Mouse (Mus musculus) heart, postnatal 0 days (tissue): ENCODE data around the gene Syt2. TPM values are rescaled to one million over a fixed set of nuclear protein-coding genes. Genes with fewer than 3 reads are reported as not detected.

Experiments
- ATAC-seq: fragments of 200-750 bp; cut with Nextera tagmentation; 2 replicates; pipeline ENCODE4 v1.8.0; 2017; ENCODE audit warnings: low read depth, moderate number of reproducible peaks, moderate library complexity; ENCODE audit not compliant: insufficient read depth
- DNase-seq: peaks from one replicate; pipeline ENCODE4 v3.0.0-alpha.2; 2016; ENCODE audit warnings: low spot score
- H3K27ac ChIP-seq: fragments of 300-500 bp; sonication (generic); 2 replicates; pipeline ENCODE4 v1.5.1; 2014; ENCODE audit warnings: low read depth, mild to moderate bottlenecking
- H3K27me3 ChIP-seq: fragments of 300-500 bp; sonication (generic); 2 replicates; pipeline ENCODE4 v1.6.1; 2014; ENCODE audit warnings: low read length, mixed read lengths; ENCODE audit not compliant: control insufficient read depth, insufficient read depth
- H3K36me3 ChIP-seq: fragments of 300-500 bp; sonication (generic); replicated peaks from 2 replicates; pipeline ENCODE4 v1.6.1; 2014; ENCODE audit warnings: low read length, mixed read lengths; ENCODE audit not compliant: control insufficient read depth, insufficient read depth
- H3K4me1 ChIP-seq: fragments of 300-500 bp; sonication (generic); 2 replicates; pipeline ENCODE4 v1.6.1; 2014; ENCODE audit warnings: antibody characterized with exemption; ENCODE audit not compliant: control insufficient read depth, insufficient read depth
- H3K4me2 ChIP-seq: fragments of 300-500 bp; sonication (generic); 2 replicates; pipeline ENCODE4 v1.6.1; 2014; ENCODE audit warnings: low read depth, mild to moderate bottlenecking, low read length, moderate library complexity
- H3K4me3 ChIP-seq: fragments of 300-500 bp; sonication (generic); 2 replicates; pipeline ENCODE4 v1.5.1; 2014; ENCODE audit warnings: low read depth, low read length
- H3K9ac ChIP-seq: fragments of 300-500 bp; sonication (generic); replicated peaks from 2 replicates; pipeline ENCODE4 v1.6.1; 2014; ENCODE audit warnings: low read depth, low read length, mixed read lengths
- H3K9me3 ChIP-seq: fragments of 300-500 bp; sonication (generic); replicated peaks from 2 replicates; pipeline ENCODE4 v1.6.1; 2016; ENCODE audit warnings: low read length; ENCODE audit not compliant: control insufficient read depth
- CTCF ChIP-seq: IDR thresholded peaks from 2 replicates; pipeline ENCODE4 v1.5.1; 2016; ENCODE audit warnings: antibody characterized with exemption, control low read depth, low read depth
- EP300 ChIP-seq: IDR thresholded peaks from 2 replicates; pipeline ENCODE4 v1.6.1; 2016; ENCODE audit warnings: antibody characterized with exemption, low read depth
- WGBS: fragments of 180-500 bp; shearing (Covaris S2); extraction: QIAGEN DNeasy Blood & Tissue Kit; methylation state at CpG from one replicate; pipeline ENCODE4 v1.1.7; 2014; 5-methylcytosine and 5-hydroxymethylcytosine counted together
- polyA plus RNA-seq: library from polyadenylated mRNA; unstranded; fragments of >200 nt; fragmentation: Nextera tagmentation; extraction: Ambion mirVana; gene quantifications from 2 replicates; pipeline ENCODE4 v1.2.1, GENCODE M21; 2015
- total RNA-seq: library from RNA; depleted of rRNA; stranded (reverse); fragments of >200 nt; gene quantifications from 2 replicates; pipeline ENCODE4 v1.2.3, GENCODE M21; 2014; ENCODE audit warnings: low replicate concordance

Syt2 gene
- total and polyA plus RNA-seq, 2 experiments from 2014 or later: 0.03 to 0.53 TPM

DNA sequence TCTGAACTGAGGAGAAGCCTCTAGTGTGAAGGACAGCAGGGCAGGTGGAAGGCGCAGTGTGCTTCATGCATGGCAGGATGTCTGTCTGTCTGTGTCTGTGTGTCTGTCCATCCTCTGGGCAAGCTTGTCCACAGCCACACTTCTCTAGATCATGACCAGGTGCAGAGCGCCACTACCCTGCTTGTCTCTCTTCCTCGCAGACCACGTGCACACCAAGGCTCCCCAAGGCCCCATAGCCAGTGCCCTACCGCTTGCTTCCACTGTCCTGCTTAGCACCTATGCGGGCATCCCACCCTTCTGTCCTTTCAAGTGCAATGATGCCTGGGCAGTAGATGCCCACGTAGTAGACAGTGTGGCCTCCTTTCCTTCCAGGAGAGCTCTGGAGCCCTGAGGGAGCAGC, 80.0 kb downstream of the Syt2 start:
- no peak for ATAC-seq
- no peaks in the 10 kb centered on the region for H3K9me3 ChIP-seq
- whole genome bisulfite sequencing: 93% methylated on average over 7 of the region's 7 CpGs
- 0 out of 2 replicates have a peak, but pooled peaks cover 2% of the 10 kb centered on the region for H3K27me3 ChIP-seq
- H3K9ac ChIP-seq: no peak overlapping the region
- no peak overlapping the region for H3K4me3 ChIP-seq
- no peak overlapping the region for H3K4me2 ChIP-seq
- H3K4me1 ChIP-seq: no peaks in the 10 kb centered on the region
- H3K36me3 ChIP-seq: no peaks in the 10 kb centered on the region
- TF ChIP-seq CTCF: no peak
- TF ChIP-seq EP300: no peak
- H3K27ac ChIP-seq: no peak overlapping the region
- DNase-seq: no peak

DNA sequence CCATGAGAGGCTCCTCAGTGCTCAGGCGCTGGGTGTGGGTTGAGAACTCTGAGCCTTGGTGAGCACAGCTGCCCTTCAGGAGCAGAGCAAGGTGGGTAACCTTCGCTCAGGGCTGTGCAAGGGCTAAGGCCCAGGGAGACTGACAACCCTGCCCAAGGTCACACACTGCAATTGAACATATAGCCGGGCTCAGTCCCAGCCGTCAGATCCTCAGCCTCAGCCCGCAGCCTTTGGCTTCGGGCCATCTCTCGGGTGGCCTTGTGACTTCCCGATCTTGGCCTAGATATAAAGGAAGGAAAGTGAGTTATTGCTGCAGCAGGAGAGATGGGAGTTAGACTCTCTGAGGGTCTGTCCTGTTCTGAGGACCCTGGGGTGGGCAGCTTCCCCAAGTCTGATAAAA, 80.8 kb downstream of the Syt2 start:
- Histone ChIP-seq H3K36me3 (no peaks in the 10 kb centered on the region), H3K4me1 (no peaks in the 10 kb centered on the region), H3K27me3 (0 out of 2 replicates have a peak, but pooled peaks cover 2% of the 10 kb centered on the region), H3K27ac (no peak overlapping the region), H3K4me3 (no peak overlapping the region), H3K4me2 (no peak overlapping the region), H3K9me3 (no peaks in the 10 kb centered on the region), H3K9ac (no peak overlapping the region)
- DNase-seq: no peak
- no peak for TF ChIP-seq CTCF
- no peak for TF ChIP-seq EP300
- 48% methylated on average over 8 of the region's 8 CpGs for WGBS
- no peak for ATAC-seq

DNA sequence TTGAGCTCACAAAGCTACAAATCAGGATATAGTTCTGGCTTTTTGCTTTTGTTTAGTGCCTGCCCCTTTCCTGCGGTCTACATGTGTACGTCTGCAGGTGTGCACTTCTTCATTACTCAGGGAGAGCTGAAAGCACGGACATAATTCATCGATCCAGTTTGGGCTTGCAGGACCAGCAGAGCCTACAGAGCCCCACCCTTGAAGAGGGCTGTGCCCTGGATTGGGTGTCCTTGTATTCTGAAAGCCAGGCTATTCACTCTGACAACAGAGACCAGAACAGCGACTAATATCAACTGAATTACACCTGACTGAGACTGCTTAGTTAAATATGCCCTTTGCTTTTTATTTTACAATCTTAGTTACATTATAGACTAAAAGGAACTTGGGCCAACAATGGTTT, 87.2 kb downstream of the Syt2 start:
- no peak for DNase-seq
- no peaks in the 10 kb centered on the region for H3K36me3 ChIP-seq
- H3K27ac ChIP-seq: no peak overlapping the region
- ATAC-seq: no peak
- TF ChIP-seq EP300: no peak
- no peak for TF ChIP-seq CTCF
- H3K9ac ChIP-seq: no peak overlapping the region
- H3K4me3 ChIP-seq: no peak overlapping the region
- no peaks in the 10 kb centered on the region for H3K4me1 ChIP-seq
- no peak overlapping the region for H3K4me2 ChIP-seq
- no peaks in the 10 kb centered on the region; the same call in 1 of the 2 replicates for H3K9me3 ChIP-seq
- H3K27me3 ChIP-seq: no peaks in the 10 kb centered on the region
- WGBS: 87% methylated on average over 5 of the region's 5 CpGs

DNA sequence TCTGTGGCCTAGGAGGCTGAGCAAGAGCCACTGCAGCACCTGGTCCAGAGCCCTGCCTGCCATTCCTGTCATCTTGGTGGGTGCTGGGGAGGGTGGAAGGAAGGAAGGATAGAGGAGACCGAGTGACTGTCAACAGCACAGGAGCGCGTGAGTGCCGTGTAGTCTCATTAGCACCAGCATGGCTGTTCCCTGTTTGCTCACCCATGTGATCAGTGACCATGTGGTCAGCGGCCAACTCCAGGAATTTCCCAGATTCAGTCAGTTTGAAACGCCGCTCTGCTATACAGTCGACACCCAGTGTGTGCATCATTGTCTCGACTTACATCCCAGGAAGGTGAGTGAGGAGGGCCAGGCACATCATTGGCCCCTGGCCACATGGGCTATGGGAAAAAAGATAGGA, 91.0 kb downstream of the Syt2 start:
- Histone ChIP-seq H3K9me3 (no peaks in the 10 kb centered on the region; the same call in 1 of the 2 replicates), H3K4me3 (no peak overlapping the region), H3K27me3 (no peaks in the 10 kb centered on the region), H3K4me2 (no peak overlapping the region), H3K27ac (no peak overlapping the region), H3K36me3 (no peaks in the 10 kb centered on the region), H3K4me1 (no peaks in the 10 kb centered on the region), H3K9ac (no peak overlapping the region)
- ATAC-seq (no peak), DNase-seq (no peak)
- TF ChIP-seq CTCF: no peak
- no peak for TF ChIP-seq EP300
- WGBS: 68% methylated on average over 9 of the region's 9 CpGs

DNA sequence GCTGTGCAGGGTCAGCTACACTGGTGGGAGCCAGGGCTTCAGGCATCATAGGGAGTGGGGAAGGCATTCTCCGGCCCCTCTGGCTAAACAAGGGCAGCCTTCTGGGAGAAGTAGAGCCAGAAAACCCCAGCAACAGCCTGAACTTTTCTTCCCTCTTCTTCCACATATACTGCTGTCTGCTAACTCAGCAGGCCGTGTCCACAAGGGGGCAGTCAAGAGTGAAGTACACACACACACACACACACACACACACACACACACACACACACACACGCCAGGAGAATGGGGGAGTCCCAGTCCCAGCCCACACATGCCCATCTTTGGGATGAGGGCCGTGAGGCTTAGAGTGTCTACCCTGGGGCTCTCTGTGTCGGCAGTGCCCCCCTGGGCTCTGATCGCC, 95.0 kb downstream of the Syt2 start:
- Histone ChIP-seq H3K4me1 (no peaks in the 10 kb centered on the region), H3K36me3 (no peaks in the 10 kb centered on the region), H3K9ac (no peak overlapping the region), H3K27me3 (no peaks in the 10 kb centered on the region), H3K9me3 (no peaks in the 10 kb centered on the region), H3K4me3 (no peak overlapping the region), H3K4me2 (no peak overlapping the region), H3K27ac (no peak overlapping the region)
- 86% methylated on average over 6 of the region's 6 CpGs for WGBS
- ATAC-seq (no peak), DNase-seq (no peak)
- TF ChIP-seq EP300 (no peak), CTCF (no peak)

DNA sequence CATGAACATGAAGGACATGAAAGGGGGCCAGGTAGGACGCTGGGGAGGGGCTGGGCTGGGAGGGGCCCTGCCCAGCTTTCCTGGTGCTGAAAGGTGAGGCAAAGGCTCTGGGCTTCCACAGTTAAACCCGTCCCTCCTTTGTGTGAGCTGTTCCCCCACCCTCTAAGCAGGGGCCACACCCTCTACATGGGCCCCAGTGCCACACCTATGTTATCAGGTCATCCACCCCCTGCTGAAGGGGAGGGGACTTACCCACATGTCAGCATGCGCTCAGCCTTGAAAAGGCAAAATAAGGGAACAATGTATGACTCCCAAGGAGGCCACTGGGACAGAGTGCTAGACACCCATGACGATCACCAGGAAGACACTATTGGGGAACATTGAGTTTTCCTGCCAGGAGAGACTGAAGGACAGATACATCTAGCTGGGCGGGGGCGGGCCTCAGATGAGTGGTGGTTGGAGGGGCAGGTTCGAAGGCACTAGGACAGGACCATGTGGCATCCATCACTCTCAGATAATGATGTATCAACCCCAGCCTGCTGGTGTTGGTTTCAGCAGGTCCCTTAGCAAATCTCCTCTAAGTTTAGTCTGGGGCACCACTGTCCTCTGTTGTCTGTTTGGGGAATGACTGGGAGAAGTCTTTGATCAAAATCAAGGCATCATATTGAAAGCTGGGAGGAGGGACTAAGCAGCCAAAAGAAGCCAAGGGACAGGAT, 95.6 kb downstream of the Syt2 start:
- DNase-seq: no peak
- Histone ChIP-seq H3K27me3 (no peaks in the 10 kb centered on the region), H3K36me3 (no peaks in the 10 kb centered on the region), H3K27ac (no peak overlapping the region), H3K9me3 (no peaks in the 10 kb centered on the region), H3K4me1 (peaks cover under 1% of the 10 kb centered on the region; the same call in 1 of the 2 replicates), H3K4me3 (no peak overlapping the region), H3K9ac (no peak overlapping the region), H3K4me2 (no peak overlapping the region)
- TF ChIP-seq CTCF (no peak), EP300 (no peak)
- no peak for ATAC-seq
- 61% methylated on average over 7 of the region's 7 CpGs for WGBS
